Mouse (Mus musculus): Measurements from ENCODE around the gene Il20.

Gene Il20

DNA sequence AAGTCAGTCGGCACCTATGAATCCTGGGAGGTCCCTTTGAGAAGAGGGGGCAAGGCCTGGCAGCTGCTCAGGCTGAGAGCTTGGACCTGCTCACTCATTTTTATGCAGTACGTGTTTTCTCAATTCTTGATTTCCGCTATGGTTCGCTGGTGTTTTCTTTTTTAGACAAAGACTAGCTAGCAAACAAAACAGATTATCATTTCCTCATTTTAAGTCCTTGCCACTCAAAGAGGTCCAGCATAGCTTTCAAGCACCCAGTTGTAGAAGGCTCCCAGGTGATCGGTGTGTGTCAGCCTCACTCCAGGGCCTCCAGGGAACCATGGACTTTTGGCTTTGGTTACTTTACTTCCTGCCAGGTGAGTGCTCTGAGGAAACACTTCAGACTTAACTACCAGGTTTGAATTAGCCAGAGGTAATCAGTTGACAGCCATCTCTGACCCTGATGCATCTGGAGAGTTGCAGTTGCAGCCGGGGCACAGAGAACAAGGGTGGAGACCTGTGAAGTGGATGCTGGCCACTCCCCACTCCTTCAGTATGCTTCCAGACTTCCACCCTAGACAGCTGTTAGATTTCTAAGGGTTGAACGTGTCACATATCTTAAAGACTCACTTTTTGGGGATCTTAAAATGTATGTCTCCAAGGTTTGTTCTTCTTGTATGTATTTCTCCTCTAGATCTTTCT, 45.6 kb downstream of the Il20 start, which contains the start of gene Fcmr:
Fcmr (plus strand) TSS at position 129 of the 681 bp plus-strand sequence.
- no peak for DNase-seq (ENCODE audit: low read depth in 1 of 2, low spot score in 2 of 2)

DNA sequence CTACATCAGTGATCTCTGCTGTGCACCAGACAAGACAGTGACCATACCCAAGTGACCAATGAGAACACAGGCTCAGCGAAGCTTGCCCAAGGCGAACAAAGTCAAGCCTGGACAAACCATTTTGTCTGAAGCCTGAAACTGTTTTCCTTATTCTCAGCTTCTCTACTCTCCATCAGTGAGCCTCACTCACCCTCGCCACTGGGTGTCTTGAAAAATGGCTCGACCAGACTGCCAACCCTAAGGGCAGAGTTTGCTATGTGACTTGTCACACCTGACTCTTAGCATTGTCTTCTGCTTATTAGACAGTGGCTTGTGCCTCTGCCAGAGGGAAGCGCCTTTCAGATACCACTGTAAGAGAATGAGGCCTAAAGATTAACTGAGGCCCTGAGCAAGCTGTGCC, 46.5 kb downstream of the Il20 start:
- no peak for DNase-seq (ENCODE audit: low read depth in 1 of 2, low spot score in 2 of 2)

DNA sequence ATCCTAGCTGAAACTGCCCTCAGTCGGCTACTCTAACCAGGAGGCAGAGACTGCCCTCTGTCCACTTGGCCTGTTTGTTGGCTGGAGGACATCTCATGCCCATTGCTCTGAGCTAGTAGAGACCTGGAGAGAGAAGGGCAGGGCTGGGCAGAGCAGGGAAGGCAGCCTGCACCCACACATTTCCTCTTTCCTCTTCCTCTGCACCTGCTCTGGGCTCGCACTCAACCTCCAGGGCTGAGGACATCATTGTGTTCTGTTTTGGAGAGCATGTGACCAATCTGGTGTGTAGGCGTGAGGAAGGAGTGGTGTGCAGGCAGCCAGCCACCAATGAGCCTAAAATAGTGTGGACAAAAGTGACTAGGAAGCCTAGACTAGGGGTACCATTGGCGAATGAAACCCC, 47.0 kb downstream of the Il20 start:
- DNase-seq (ENCODE audit: low read depth in 1 of 2, low spot score in 2 of 2) = no peak

DNA sequence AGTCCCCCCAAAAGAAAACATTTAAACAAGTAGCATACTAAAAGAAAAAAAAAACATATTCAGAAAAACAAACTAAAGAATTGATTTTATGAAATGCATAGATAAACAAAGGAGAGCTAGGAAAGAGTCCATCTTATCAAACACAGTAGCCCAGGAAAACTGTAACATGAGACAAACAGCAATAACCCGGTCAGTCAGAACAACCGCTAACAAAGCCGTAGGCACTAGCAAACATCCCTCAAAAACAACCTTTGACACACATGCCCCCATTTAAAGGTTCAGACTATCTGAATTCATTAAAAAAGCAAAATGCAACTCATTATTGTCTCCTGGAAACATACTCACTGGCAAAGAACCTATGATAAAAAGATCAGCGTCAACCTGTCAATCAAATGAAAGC, 53.8 kb downstream of the Il20 start:
- DNase-seq (ENCODE audit: low read depth in 1 of 2, low spot score in 2 of 2) = no peak

Measured in monocyte, adult 2 months (primary cell).